Mouse (Mus musculus) E14TG2a.4 (cell line): ENCODE measurements around the gene Pkp4.

Experiments
- CTCF ChIP-seq: conservative IDR thresholded peaks from 2 replicates; pipeline ENCODE4 v1.5.1; 2014; ENCODE audit warnings: low read length
- NANOG ChIP-seq: IDR thresholded peaks from 2 replicates; pipeline ENCODE4 v1.6.1; 2014; ENCODE audit warnings: borderline replicate concordance, low read length, mixed read lengths
- POU5F1 ChIP-seq: IDR thresholded peaks from 2 replicates; pipeline ENCODE4 v1.6.1; 2014; ENCODE audit warnings: low read length, borderline replicate concordance

DNA sequence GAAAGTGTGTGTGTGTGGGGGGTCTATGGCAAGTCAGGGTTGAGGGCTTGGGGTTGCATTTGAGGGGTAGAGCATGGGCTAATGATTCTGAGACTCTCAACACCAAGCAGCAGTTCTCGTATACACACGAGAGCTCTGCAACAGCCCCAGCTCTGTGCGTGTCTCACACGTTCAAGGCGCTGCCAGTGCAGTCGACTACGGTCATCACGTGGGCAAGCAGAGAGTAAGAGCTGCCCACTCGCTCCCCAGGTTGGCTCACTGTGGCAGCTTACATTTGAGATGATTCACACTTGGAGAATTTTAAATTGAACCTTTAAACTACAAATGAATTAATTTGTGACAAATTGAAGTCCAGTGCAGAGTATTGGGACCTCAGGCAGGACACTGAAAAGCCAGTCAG is 44.4 kb downstream of the Pkp4 start:
- TF ChIP-seq CTCF: no peak
- TF ChIP-seq NANOG: no peak
- no peak for TF ChIP-seq POU5F1
